Mouse (Mus musculus): Measurements from ENCODE around the gene Gm7138.
"Not testable (repeated sequence)": the region's sequence is repeated elsewhere in the genome, so short reads cannot be mapped to it uniquely, and the experiment has no call there.

Gm7138 gene

GRCm38 (mm10) chr10:77776844-77777243 is at the start of gene Gm7138:
Gene Gm7138 (minus strand): TSS chr10:77776944.
- not testable (repeated sequence) for DNase-seq

- DNase-seq = no peak
Observed at GRCm38 (mm10) chr10:77819203-77819602, 42.5 kb upstream of the Gm7138 start.

- DNase-seq = no peak
Observed at GRCm38 (mm10) chr10:77818523-77818922, 41.8 kb upstream of the Gm7138 start.

GRCm38 (mm10) chr10:77815514-77815913 is 38.8 kb upstream of the Gm7138 start:
- DNase-seq = peak in 1 of 2 experiments; percentile 28

GRCm38 (mm10) chr10:77814382-77814781 is 37.6 kb upstream of the Gm7138 start, which contains the start of gene Gm2696:
Gene Gm2696 (plus strand): TSS chr10:77814682.
- DNase-seq = no peak

- DNase-seq = no peak
Observed at GRCm38 (mm10) chr10:77811743-77812142, 35.0 kb upstream of the Gm7138 start, which contains the start of gene Gm9507. Gene Gm9507 (minus strand): TSS chr10:77811843.

- no peak for DNase-seq
Observed at GRCm38 (mm10) chr10:77804095-77804494, 27.4 kb upstream of the Gm7138 start.

GRCm38 (mm10) chr10:77798921-77799508 is 22.3 kb upstream of the Gm7138 start, which contains the start of gene Gm19668:
Gene Gm19668 (minus strand): TSS chr10:77799133.
- DNase-seq = no peak

GRCm38 (mm10) chr10:77798164-77798920 is 21.6 kb upstream of the Gm7138 start:
- peak; percentile 18 to 51 for DNase-seq

GRCm38 (mm10) chr10:77797677-77798076 is 20.9 kb upstream of the Gm7138 start:
- DNase-seq = no peak

- no peak for DNase-seq
Observed at GRCm38 (mm10) chr10:77794976-77795375, 18.2 kb upstream of the Gm7138 start, which contains the start of gene Gm9639. Gene Gm9639 (minus strand): TSS chr10:77795076.

GRCm38 (mm10) chr10:77788621-77789020 is 11.9 kb upstream of the Gm7138 start:
- no peak for DNase-seq

- not testable (repeated sequence) for DNase-seq
Observed at GRCm38 (mm10) chr10:77787876-77788275, 11.1 kb upstream of the Gm7138 start, which contains the start of gene Gm7137. Gene Gm7137 (minus strand): TSS chr10:77788200.

GRCm38 (mm10) chr10:77783396-77783795 is 6.7 kb upstream of the Gm7138 start:
- not testable (repeated sequence) for DNase-seq

GRCm38 (mm10) chr10:77782442-77782841 is 5.7 kb upstream of the Gm7138 start, which contains the start of gene Gm3250:
Gene Gm3250 (minus strand): TSS chr10:77782542.
- DNase-seq = not testable (repeated sequence)

- not testable (repeated sequence) for DNase-seq
Observed at GRCm38 (mm10) chr10:77772142-77772541, 4.6 kb downstream of the Gm7138 start.

- DNase-seq = not testable (repeated sequence)
Observed at GRCm38 (mm10) chr10:77771225-77771624, 5.5 kb downstream of the Gm7138 start, which contains the start of gene Gm3238. Gene Gm3238 (minus strand): TSS chr10:77771325.

- no peak for DNase-seq
Observed at GRCm38 (mm10) chr10:77769727-77770126, 7.0 kb downstream of the Gm7138 start.

- DNase-seq = not testable (repeated sequence)
Observed at GRCm38 (mm10) chr10:77759582-77759981, 17.2 kb downstream of the Gm7138 start, which contains the start of gene Gm3233. Gene Gm3233 (minus strand): TSS chr10:77759682.

GRCm38 (mm10) chr10:77753448-77753847 is 23.3 kb downstream of the Gm7138 start:
- no peak for DNase-seq

GRCm38 (mm10) chr10:77752312-77752711 is 24.4 kb downstream of the Gm7138 start:
- not testable (repeated sequence) for DNase-seq

- DNase-seq = not testable (repeated sequence)
Observed at GRCm38 (mm10) chr10:77751254-77751653, 25.5 kb downstream of the Gm7138 start, which contains the start of gene Gm9736. Gene Gm9736 (minus strand): TSS chr10:77751354.

- peak; percentile 41 to 52 for DNase-seq
Observed at GRCm38 (mm10) chr10:77750686-77751085, 26.1 kb downstream of the Gm7138 start.

Measured in cerebellum, postnatal 14 days (tissue).